Mouse (Mus musculus): Measurements from ENCODE around the gene Opa1.

- TF ChIP-seq POLR2A (IDR thresholded peaks at IDR 0.05; ENCODE audit: control insufficient read depth, extremely low read depth, insufficient read depth, low read length, poor library complexity) (no peak), CTCF (IDR thresholded peaks at IDR 0.05; ENCODE audit: borderline replicate concordance, control insufficient read depth, extremely low read depth, insufficient read depth, low read length, poor library complexity) (no peak)
These were observed 91.7 kb downstream of the Opa1 start for GRCm38 (mm10) chr16:29670806-29671205.
